Mouse (Mus musculus) telencephalon, adult 2 months (tissue): ENCODE data around the gene Bri3bp.
A peak's percentile ranks its signal among the peaks of the same experiment; 100 is the strongest.
"Not testable (repeated sequence)": the region's sequence is repeated elsewhere in the genome, so short reads cannot be mapped to it uniquely, and the experiment has no call there.

ENCODE experiments used
- DNase-seq: peaks from one replicate; pipeline ENCODE4 v3.0.0-alpha.2; 2011; ENCODE audit warnings: low read depth, low spot score

Bri3bp gene

GRCm38 (mm10) chr5:125441234-125442114 lies at the start of gene Bri3bp:
TSS of gene Bri3bp (plus strand) at chr5:125441568.
- no peak for DNase-seq

DNA sequence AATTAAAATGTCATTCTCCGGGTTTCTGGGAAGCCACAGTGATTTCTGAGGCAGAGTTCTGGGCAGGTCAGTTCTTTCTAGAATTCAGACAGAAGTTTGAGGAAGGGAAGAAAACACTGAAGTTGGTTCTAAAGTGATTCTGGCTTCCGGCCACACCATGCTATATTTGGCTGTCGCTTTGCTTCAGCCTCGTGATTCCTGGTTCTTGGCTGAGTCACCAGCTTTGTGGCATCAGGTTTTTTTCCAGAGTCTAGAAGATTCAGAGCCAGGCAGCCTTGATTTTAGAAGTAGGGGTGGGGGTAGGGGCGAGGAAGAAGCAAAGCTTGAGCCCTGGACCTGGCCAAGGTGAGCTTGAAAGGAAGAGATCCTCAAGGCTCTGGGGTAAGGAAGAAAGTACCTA lies 49.8 kb upstream of the Bri3bp start:
- peak; percentile 97 for DNase-seq

GRCm38 (mm10) chr5:125392176-125392575 lies 49.2 kb upstream of the Bri3bp start:
- not testable (repeated sequence) for DNase-seq

DNA sequence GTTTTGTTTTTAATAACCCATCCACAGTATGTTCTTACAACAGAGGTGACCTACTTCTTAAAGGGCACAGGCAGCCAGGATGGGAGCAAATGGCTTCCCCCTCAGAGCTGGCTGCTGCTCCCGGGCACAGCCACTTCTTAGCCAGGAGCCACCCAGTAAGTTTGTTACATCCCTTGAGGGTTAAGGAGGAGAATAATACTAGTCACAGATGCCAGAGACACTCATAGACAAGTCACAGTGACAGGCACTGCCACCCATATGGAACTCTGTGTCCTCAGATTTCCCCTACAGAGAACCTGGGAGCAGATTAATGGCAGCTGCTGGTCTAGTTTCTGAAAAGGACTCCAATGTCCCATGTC lies 48.8 kb upstream of the Bri3bp start:
- DNase-seq, result no peak

DNA sequence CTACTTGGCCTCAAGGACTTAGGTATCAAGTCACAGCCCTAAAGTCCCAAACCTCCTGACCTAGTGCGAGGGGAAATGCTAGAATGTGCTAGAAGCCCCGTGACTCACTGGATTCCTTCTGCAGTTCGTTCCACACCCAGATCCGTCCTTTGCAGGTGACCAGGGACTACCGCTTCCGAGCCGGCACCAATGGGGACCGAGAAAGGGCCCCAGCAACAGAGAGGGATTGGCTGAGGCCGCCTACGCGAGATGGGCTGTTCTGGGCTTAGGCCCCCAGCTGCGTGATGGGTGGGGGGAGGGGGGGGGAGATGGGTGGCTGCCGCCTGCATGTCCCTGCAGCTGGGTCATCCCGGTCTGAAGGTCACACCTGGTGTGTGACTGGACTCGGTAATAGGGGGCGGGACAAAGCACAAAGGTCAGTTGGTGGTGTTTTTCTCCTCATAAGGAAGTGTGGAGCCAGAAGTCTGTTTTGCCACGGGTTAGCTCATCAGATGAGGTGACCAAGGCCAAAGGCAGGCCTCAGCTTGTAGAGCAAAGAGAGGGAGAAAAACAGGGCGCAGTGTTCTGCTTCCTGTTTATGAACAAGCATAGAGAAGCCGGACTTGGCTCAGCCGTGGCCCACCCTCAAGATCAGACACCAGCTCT lies 48.3 kb upstream of the Bri3bp start:
- peak; percentile 98 for DNase-seq

GRCm38 (mm10) chr5:125393622-125394603 lies 47.5 kb upstream of the Bri3bp start:
- DNase-seq, result no peak

GRCm38 (mm10) chr5:125395008-125395407 lies 46.4 kb upstream of the Bri3bp start:
- no peak for DNase-seq

GRCm38 (mm10) chr5:125400903-125401302 lies 40.5 kb upstream of the Bri3bp start:
- DNase-seq, result no peak

GRCm38 (mm10) chr5:125402476-125402875 lies 38.9 kb upstream of the Bri3bp start:
- no peak for DNase-seq

- no peak for DNase-seq
Measured at GRCm38 (mm10) chr5:125402991-125403390, 38.4 kb upstream of the Bri3bp start.

DNA sequence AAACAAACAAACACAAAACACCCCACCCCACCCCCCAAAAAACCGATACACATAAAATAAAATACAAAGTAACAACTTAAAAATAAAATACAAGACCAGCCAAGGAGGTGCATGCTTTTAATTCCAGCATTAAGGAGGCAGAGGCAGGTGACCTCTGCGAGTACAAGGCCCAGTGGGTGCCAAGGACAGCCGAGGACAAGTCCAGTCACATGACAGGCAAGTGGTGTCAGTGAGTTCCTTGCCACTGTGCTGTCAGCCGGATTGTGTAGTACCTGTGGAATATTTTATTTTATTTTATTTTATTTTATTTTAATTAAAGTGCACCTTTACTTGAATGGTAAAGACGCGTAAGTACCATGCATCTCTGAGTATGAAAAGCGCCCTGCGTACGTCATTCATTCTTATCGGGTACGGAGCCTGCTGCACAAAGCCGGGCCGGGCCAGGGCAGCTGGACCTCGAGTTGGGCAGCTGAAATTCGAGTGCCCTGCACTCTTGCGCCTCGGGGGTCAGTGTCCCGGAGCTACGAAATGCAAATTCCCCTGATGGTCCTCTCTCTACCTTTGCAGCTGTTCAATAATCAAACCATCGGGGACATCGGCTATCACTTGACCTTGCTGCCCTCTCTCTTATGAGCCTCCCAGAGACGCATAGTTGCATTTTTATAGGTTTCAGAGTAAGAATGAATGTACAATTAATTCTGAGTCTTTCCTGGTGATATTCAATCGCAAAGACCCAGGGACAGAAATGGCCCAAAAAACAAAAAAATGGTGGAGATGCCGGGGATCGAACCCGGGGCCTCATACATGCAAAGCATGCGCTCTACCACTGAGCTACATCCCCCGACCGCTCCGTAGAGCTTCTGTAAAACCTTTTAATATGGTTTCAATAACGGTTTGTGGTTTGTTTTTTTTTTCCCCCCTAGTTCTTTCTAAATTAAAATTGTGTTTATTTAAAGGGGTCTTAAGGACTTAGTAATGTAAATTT lies 37.6 kb upstream of the Bri3bp start:
- DNase-seq, result no peak

GRCm38 (mm10) chr5:125404536-125404902 lies 36.8 kb upstream of the Bri3bp start:
- DNase-seq, result no peak

- no peak for DNase-seq
Measured at GRCm38 (mm10) chr5:125404903-125405545, 36.3 kb upstream of the Bri3bp start.

GRCm38 (mm10) chr5:125405546-125406248 lies 35.7 kb upstream of the Bri3bp start:
- DNase-seq, result no peak

DNA sequence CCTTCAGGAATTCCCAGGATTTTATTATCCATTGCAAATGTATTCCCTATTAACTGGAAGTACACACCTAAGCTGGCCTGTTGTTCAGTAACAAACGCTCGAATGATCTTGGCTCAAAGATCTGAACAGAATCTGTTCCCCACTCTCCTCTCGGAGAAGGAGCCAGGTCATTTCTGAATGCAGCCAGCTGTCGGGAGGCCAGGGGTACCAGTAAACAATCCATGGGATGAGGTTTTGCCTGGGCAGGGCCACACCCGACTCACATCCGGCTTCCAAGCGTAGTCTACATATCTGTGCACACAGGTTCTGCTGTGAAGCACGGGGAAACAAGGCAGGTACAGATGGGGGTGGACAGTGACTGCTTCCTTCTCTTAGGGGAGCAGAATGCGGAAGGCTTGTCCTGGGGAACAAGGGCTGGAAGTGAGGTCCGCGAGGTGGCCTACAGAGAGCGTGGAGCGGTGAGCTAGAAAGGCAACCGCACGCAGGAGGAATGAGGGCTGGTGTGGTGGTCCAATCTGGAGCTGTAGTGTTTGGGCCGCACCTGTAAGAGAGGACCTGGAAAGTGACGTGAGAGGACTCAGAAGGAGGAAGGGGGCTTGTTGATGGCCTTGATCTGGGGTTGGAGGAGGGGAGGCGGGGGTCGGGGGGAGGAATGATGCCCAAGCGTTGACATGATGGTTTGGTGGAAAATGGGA lies 34.9 kb upstream of the Bri3bp start:
- DNase-seq, result no peak

DNA sequence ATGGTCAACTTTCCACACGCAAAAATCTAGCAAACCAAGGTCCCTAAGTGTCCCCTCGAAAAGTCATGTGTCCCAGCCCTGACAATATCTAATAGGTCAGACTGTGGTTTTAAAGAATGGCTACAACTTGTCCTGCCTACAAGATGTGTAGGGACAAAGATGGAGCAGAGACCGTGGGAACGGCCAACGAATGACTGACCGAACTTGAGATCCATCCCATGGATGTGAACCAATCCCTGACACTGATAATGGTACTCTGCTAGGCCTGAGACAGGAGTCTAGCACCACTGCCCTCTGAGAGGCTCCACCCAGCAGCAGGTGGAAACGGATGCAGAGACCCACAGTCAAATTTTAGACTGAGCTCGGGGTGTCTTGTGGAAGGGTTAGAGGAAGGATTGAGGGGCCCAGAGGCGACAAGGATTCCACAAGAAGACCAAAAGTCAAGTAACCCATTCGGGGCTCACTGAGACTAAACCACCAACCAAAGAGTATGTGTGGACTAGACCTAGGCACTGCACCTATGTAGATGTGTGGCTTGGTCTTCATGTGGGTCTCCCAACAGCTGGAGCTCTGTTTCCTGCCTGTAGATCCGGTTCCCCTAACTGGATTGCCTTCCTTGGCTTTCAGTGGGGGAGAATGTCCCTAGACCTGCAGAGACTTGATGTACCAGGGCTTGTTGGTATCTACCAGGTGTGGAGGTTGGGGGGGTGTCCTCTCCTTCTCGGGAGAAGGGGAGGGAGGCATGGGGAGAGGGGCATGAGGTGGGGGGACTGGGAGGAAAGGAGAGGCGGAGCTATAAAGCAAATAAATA lies 34.1 kb upstream of the Bri3bp start:
- DNase-seq, result no peak

DNA sequence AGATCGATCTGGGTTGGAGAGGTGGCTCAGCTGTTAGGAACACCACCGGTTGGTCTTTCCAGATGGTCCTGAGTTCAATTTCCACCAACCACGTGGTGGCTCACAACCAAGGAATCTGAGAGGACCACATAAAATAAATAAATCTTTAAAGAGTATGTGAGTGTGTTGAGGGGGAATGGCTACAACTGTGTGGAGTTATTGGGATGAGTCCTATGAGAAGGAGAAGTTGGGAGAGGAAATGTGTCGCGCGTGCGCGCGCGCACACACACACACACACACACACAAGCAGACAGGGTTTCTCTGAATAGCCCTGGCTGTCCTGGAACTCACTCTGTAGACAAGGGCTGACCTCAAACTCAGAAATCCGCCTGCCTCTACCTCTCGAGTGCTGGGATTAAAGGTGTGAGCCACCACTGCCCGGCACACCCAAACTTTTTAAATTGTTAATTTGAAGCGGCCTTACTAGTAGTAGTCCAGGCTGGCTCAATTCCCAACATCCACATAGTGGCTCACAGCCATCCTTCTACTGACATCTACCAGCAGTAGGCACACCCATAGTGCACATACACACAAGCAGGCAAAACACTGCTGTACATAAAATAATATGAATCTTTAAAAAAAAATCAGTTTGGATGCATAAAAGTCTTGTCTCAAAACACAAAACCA lies 33.3 kb upstream of the Bri3bp start:
- DNase-seq, result no peak

DNA sequence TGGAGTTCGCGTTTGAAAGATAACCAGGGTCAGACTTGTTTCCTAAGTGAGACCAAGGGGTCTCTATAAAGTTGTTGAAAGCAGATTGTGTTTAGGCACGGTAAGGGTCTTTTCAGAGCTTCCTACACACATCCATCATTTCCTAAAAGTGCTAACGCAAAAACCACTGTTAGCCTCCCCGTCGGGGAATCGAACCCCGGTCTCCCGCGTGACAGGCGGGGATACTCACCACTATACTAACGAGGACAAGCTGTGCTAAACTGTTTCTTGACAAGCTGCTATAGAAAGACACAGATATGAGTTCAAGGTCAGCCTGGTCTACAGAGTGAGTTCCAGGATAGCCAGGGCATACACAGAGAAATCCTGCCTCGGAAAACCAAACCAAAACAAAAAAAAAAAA lies 32.5 kb upstream of the Bri3bp start:
- DNase-seq, result no peak
